Mouse (Mus musculus): ENCODE measurements at regions not wholly inside any gene's neighbourhood (a gene's known extent, or its start where the extent isn't known, plus 50 kb on each side); places are given as distances from the start of the nearest gene placed in this dataset.

DNA sequence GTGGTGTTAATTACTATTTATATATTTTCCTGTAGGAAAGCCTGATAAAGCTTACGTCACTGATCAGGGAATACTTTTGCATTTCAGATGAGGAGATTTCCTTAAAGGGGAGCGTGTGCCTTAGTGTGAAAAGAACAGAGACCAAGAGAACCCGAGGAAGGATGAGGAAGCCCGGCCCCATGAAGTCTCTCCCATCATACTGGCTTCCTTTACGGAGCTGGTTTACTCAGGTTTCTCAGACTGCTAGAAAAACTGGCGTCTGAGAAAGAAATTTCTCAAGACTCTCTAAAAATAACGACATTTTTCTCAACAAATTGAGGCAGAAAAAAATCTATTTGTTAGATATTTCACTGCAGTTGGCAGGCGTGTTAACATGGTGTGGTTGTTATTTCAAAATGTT lies 137.2 kb upstream of the Nrip1 start:
- TF ChIP-seq NANOG (IDR thresholded peaks at IDR 0.05; ENCODE audit: borderline replicate concordance, low read length), result no peak
- TF ChIP-seq CTCF (conservative IDR thresholded peaks at IDR 0.05; ENCODE audit: low read length), result no peak
- TF ChIP-seq POU5F1 (IDR thresholded peaks at IDR 0.05; ENCODE audit: borderline replicate concordance, low read length), result no peak

All from E14TG2a.4 (cell line).